Mouse (Mus musculus): Measurements from ENCODE around the gene Fndc8. TPM values are rescaled to one million over a fixed set of nuclear protein-coding genes. Genes with fewer than 3 reads are reported as not detected.

The Fndc8 gene
- polyA plus RNA-seq, 1 experiment from 2014 or later, result 0.12 TPM

- Histone ChIP-seq H3K36me3 (ENCODE audit: control insufficient read depth, insufficient read depth) (no peaks in the 10 kb centered on the region), H3K27me3 (ENCODE audit: control insufficient read depth, insufficient read depth, low read length) (no peaks in the 10 kb centered on the region), H3K4me2 (ENCODE audit: low read depth, low read length) (no peak overlapping the region), H3K9me3 (replicated peaks; ENCODE audit: control insufficient read depth, low read length) (no peaks in the 10 kb centered on the region), H3K4me3 (ENCODE audit: low read length) (no peak overlapping the region), H3K27ac (ENCODE audit: low read length) (no peak overlapping the region), H3K9ac (ENCODE audit: low read length) (no peak overlapping the region), H3K4me1 (ENCODE audit: control insufficient read depth, insufficient read depth, low read length) (peaks cover 7% of the 10 kb centered on the region)
- ATAC-seq (replicated peaks; ENCODE audit: extremely low read depth, insufficient read depth, low FRiP score), result no peak
- WGBS, result 43% methylated on average over 4 of the region's 4 CpGs
Observed at GRCm38 (mm10) chr11:82863488-82863931, 28.4 kb upstream of the Fndc8 start.

GRCm38 (mm10) chr11:82865957-82866356, 26.0 kb upstream of the Fndc8 start:
- peaks cover 12% of the 10 kb centered on the region for H3K4me1 ChIP-seq (ENCODE audit: control insufficient read depth, insufficient read depth, low read length)
- no peaks in the 10 kb centered on the region for H3K27me3 ChIP-seq (ENCODE audit: control insufficient read depth, insufficient read depth, low read length)
- H3K9ac ChIP-seq (ENCODE audit: low read length), result no peak overlapping the region
- no peak overlapping the region for H3K27ac ChIP-seq (ENCODE audit: low read length)
- 81% methylated on average over 10 of the region's 10 CpGs for WGBS
- H3K9me3 ChIP-seq (replicated peaks; ENCODE audit: control insufficient read depth, low read length), result no peaks in the 10 kb centered on the region
- H3K4me3 ChIP-seq (ENCODE audit: low read length), result no peak overlapping the region
- H3K36me3 ChIP-seq (ENCODE audit: control insufficient read depth, insufficient read depth), result no peaks in the 10 kb centered on the region
- no peak overlapping the region for H3K4me2 ChIP-seq (ENCODE audit: low read depth, low read length)
- ATAC-seq (replicated peaks; ENCODE audit: extremely low read depth, insufficient read depth, low FRiP score), result no peak

- H3K9me3 ChIP-seq (replicated peaks; ENCODE audit: control insufficient read depth, low read length), result no peaks in the 10 kb centered on the region
- H3K27me3 ChIP-seq (ENCODE audit: control insufficient read depth, insufficient read depth, low read length), result no peaks in the 10 kb centered on the region
- no peaks in the 10 kb centered on the region for H3K36me3 ChIP-seq (ENCODE audit: control insufficient read depth, insufficient read depth)
- no peak overlapping the region for H3K4me2 ChIP-seq (ENCODE audit: low read depth, low read length)
- no peak overlapping the region for H3K4me3 ChIP-seq (ENCODE audit: low read length)
- no peak overlapping the region for H3K27ac ChIP-seq (ENCODE audit: low read length)
- no peak for ATAC-seq (replicated peaks; ENCODE audit: extremely low read depth, insufficient read depth, low FRiP score)
- no peak overlapping the region for H3K9ac ChIP-seq (ENCODE audit: low read length)
- 30% methylated on average over 7 of the region's 7 CpGs for WGBS
- peaks cover 8% of the 10 kb centered on the region for H3K4me1 ChIP-seq (ENCODE audit: control insufficient read depth, insufficient read depth, low read length)
Observed at GRCm38 (mm10) chr11:82866850-82867564, 24.9 kb upstream of the Fndc8 start.

GRCm38 (mm10) chr11:82867956-82868355, 24.0 kb upstream of the Fndc8 start:
- no peak overlapping the region for H3K4me2 ChIP-seq (ENCODE audit: low read depth, low read length)
- peaks cover 8% of the 10 kb centered on the region for H3K4me1 ChIP-seq (ENCODE audit: control insufficient read depth, insufficient read depth, low read length)
- no peak for ATAC-seq (replicated peaks; ENCODE audit: extremely low read depth, insufficient read depth, low FRiP score)
- H3K4me3 ChIP-seq (ENCODE audit: low read length), result no peak overlapping the region
- H3K36me3 ChIP-seq (ENCODE audit: control insufficient read depth, insufficient read depth), result no peaks in the 10 kb centered on the region
- H3K9ac ChIP-seq (ENCODE audit: low read length), result no peak overlapping the region
- no peak overlapping the region for H3K27ac ChIP-seq (ENCODE audit: low read length)
- H3K9me3 ChIP-seq (replicated peaks; ENCODE audit: control insufficient read depth, low read length), result no peaks in the 10 kb centered on the region
- WGBS, result 65% methylated on average over 5 of the region's 5 CpGs
- no peaks in the 10 kb centered on the region for H3K27me3 ChIP-seq (ENCODE audit: control insufficient read depth, insufficient read depth, low read length)

- H3K4me2 ChIP-seq (ENCODE audit: low read depth, low read length), result peak overlapping the region; percentile 76
- H3K9me3 ChIP-seq (replicated peaks; ENCODE audit: control insufficient read depth, low read length), result no peaks in the 10 kb centered on the region
- peak overlapping the region; percentile 65 for H3K27ac ChIP-seq (ENCODE audit: low read length)
- peaks cover 5% of the 10 kb centered on the region for H3K4me1 ChIP-seq (ENCODE audit: control insufficient read depth, insufficient read depth, low read length)
- H3K36me3 ChIP-seq (ENCODE audit: control insufficient read depth, insufficient read depth), result no peaks in the 10 kb centered on the region
- H3K27me3 ChIP-seq (ENCODE audit: control insufficient read depth, insufficient read depth, low read length), result no peaks in the 10 kb centered on the region
- 63% methylated on average over 9 of the region's 9 CpGs for WGBS
- ATAC-seq (replicated peaks; ENCODE audit: extremely low read depth, insufficient read depth, low FRiP score), result no peak
- H3K9ac ChIP-seq (ENCODE audit: low read length), result peak overlapping the region; percentile 80
- peak overlapping the region; percentile 94 for H3K4me3 ChIP-seq (ENCODE audit: low read length)
Observed at GRCm38 (mm10) chr11:82869506-82870172, 22.3 kb upstream of the Fndc8 start.

- Histone ChIP-seq H3K9me3 (replicated peaks; ENCODE audit: control insufficient read depth, low read length) (no peaks in the 10 kb centered on the region), H3K4me2 (ENCODE audit: low read depth, low read length) (peak overlapping the region; percentile 76), H3K4me1 (ENCODE audit: control insufficient read depth, insufficient read depth, low read length) (peaks cover 9% of the 10 kb centered on the region), H3K27ac (ENCODE audit: low read length) (peak overlapping the region; percentile 65), H3K4me3 (ENCODE audit: low read length) (peak overlapping the region; percentile 94), H3K9ac (ENCODE audit: low read length) (peak overlapping the region; percentile 80), H3K27me3 (ENCODE audit: control insufficient read depth, insufficient read depth, low read length) (no peaks in the 10 kb centered on the region), H3K36me3 (ENCODE audit: control insufficient read depth, insufficient read depth) (no peaks in the 10 kb centered on the region)
- 3% methylated on average over 36 of the region's 36 CpGs for WGBS
- ATAC-seq (replicated peaks; ENCODE audit: extremely low read depth, insufficient read depth, low FRiP score), result peak; percentile 21
Observed at GRCm38 (mm10) chr11:82870173-82871030, 21.5 kb upstream of the Fndc8 start.

GRCm38 (mm10) chr11:82871031-82871446, 20.9 kb upstream of the Fndc8 start, which contains the start of gene Rffl:
Gene Rffl (minus strand): TSS chr11:82871210.
- Histone ChIP-seq H3K4me2 (ENCODE audit: low read depth, low read length) (peak within 1 kb of the TSS; percentile 76), H3K27me3 (ENCODE audit: control insufficient read depth, insufficient read depth, low read length) (no peaks in the 10 kb centered on the region), H3K4me1 (ENCODE audit: control insufficient read depth, insufficient read depth, low read length) (peaks cover 9% of the 10 kb centered on the region), H3K36me3 (ENCODE audit: control insufficient read depth, insufficient read depth) (no peaks in the 10 kb centered on the region), H3K9me3 (replicated peaks; ENCODE audit: control insufficient read depth, low read length) (no peaks in the 10 kb centered on the region), H3K4me3 (ENCODE audit: low read length) (peak within 1 kb of the TSS; percentile 94), H3K27ac (ENCODE audit: low read length) (peak within 1 kb of the TSS; percentile 65), H3K9ac (ENCODE audit: low read length) (peak within 1 kb of the TSS; percentile 80)
- 1% methylated on average over 43 of the region's 43 CpGs for WGBS
- ATAC-seq (replicated peaks; ENCODE audit: extremely low read depth, insufficient read depth, low FRiP score), result peak; percentile 92

- Histone ChIP-seq H3K4me2 (ENCODE audit: low read depth, low read length) (no peak overlapping the region), H3K36me3 (ENCODE audit: control insufficient read depth, insufficient read depth) (0 out of 2 replicates have a peak, but pooled peaks cover 1% of the 10 kb centered on the region), H3K9ac (ENCODE audit: low read length) (no peak overlapping the region), H3K4me3 (ENCODE audit: low read length) (no peak overlapping the region), H3K27me3 (ENCODE audit: control insufficient read depth, insufficient read depth, low read length) (no peaks in the 10 kb centered on the region), H3K9me3 (replicated peaks; ENCODE audit: control insufficient read depth, low read length) (no peaks in the 10 kb centered on the region), H3K27ac (ENCODE audit: low read length) (no peak overlapping the region), H3K4me1 (ENCODE audit: control insufficient read depth, insufficient read depth, low read length) (peaks cover 9% of the 10 kb centered on the region)
- ATAC-seq (replicated peaks; ENCODE audit: extremely low read depth, insufficient read depth, low FRiP score), result no peak
- WGBS, result 21% methylated on average over 5 of the region's 5 CpGs
Observed at GRCm38 (mm10) chr11:82874924-82875323, 17.0 kb upstream of the Fndc8 start.
